Mouse (Mus musculus) embryonic facial prominence, embryonic 15.5 days (tissue): Measurements from ENCODE around the gene Gm20662. TPM values are rescaled to one million over a fixed set of nuclear protein-coding genes. Genes with fewer than 3 reads are reported as not detected.

Source experiments
- ATAC-seq: fragments of 200-750 bp; cut with Nextera tagmentation; 2 replicates; pipeline ENCODE4 v1.8.0; 2017; ENCODE audit warnings: low read depth, moderate TSS enrichment; ENCODE audit not compliant: insufficient number of reproducible peaks, low FRiP score, low TSS enrichment
- H3K27ac ChIP-seq: fragments of 300-500 bp; sonication (generic); replicated peaks from 2 replicates; pipeline ENCODE4 v1.5.1; 2015; ENCODE audit warnings: mild to moderate bottlenecking, inconsistent platforms
- H3K27me3 ChIP-seq: fragments of 300-500 bp; sonication (generic); 2 replicates; pipeline ENCODE4 v1.6.1; 2015; ENCODE audit warnings: inconsistent platforms
- H3K36me3 ChIP-seq: fragments of 300-500 bp; sonication (generic); 2 replicates; pipeline ENCODE4 v1.6.1; 2015; ENCODE audit warnings: mild to moderate bottlenecking, inconsistent platforms
- H3K4me1 ChIP-seq: fragments of 300-500 bp; sonication (generic); 2 replicates; pipeline ENCODE4 v1.6.1; 2015; ENCODE audit warnings: inconsistent platforms
- H3K4me2 ChIP-seq: fragments of 300-500 bp; sonication (generic); replicated peaks from 2 replicates; pipeline ENCODE4 v1.6.1; 2015; ENCODE audit warnings: mild to moderate bottlenecking, inconsistent platforms
- H3K4me3 ChIP-seq: fragments of 300-500 bp; sonication (generic); replicated peaks from 2 replicates; pipeline ENCODE4 v1.5.1; 2015; ENCODE audit warnings: mild to moderate bottlenecking, inconsistent platforms
- H3K9ac ChIP-seq: fragments of 300-500 bp; sonication (generic); 2 replicates; pipeline ENCODE4 v1.6.1; 2015; ENCODE audit warnings: inconsistent platforms
- H3K9me3 ChIP-seq: fragments of 300-500 bp; sonication (generic); replicated peaks from 2 replicates; pipeline ENCODE4 v1.6.1; 2016; ENCODE audit warnings: inconsistent platforms
- WGBS: fragments of 180-500 bp; shearing (Covaris S2); methylation state at CpG from one replicate; pipeline ENCODE4 v1.1.7; 2015; 5-methylcytosine and 5-hydroxymethylcytosine counted together
- polyA plus RNA-seq: library from polyadenylated mRNA; unstranded; fragments of >200 nt; fragmentation: Nextera tagmentation; extraction: Ambion mirVana; gene quantifications from 2 replicates; pipeline ENCODE4 v1.2.1, GENCODE M21; 2015

Gene Gm20662
- polyA plus RNA-seq, 1 experiment from 2014 or later = 0.52 TPM

- no peak; the same call in 1 of the 2 replicates for ATAC-seq
- peak overlapping the region; percentile 84 for H3K4me3 ChIP-seq
- H3K9me3 ChIP-seq = no peaks in the 10 kb centered on the region
- peak overlapping the region; percentile 80 for H3K27ac ChIP-seq
- H3K4me1 ChIP-seq = peaks cover 36% of the 10 kb centered on the region
- peak overlapping the region; percentile 26 for H3K9ac ChIP-seq
- no peaks in the 10 kb centered on the region for H3K27me3 ChIP-seq
- H3K4me2 ChIP-seq = peak overlapping the region; percentile 83
- peaks cover 50% of the 10 kb centered on the region for H3K36me3 ChIP-seq
- under 1% methylated on average over 19 of the region's 19 CpGs for WGBS
Observed at GRCm38 (mm10) chr9:108048566-108048955, 52.4 kb downstream of the Gm20662 start.

GRCm38 (mm10) chr9:108049016-108049455 is 52.9 kb downstream of the Gm20662 start, which contains the start of gene Gmppb:
TSS of gene Gmppb (plus strand) at chr9:108049242.
- Histone ChIP-seq H3K4me1 (peaks cover 36% of the 10 kb centered on the region), H3K36me3 (peaks cover 53% of the 10 kb centered on the region), H3K27me3 (no peaks in the 10 kb centered on the region), H3K4me3 (peak within 1 kb of the TSS; percentile 84), H3K9me3 (no peaks in the 10 kb centered on the region), H3K27ac (peak within 1 kb of the TSS; percentile 80), H3K9ac (peak within 1 kb of the TSS; percentile 78), H3K4me2 (peak within 1 kb of the TSS; percentile 83)
- WGBS = 0% methylated on average over 39 of the region's 39 CpGs
- ATAC-seq = peak; percentile 92

- Histone ChIP-seq H3K27ac (peak overlapping the region; percentile 80), H3K27me3 (no peaks in the 10 kb centered on the region)
- 39% methylated on average over 15 of the region's 15 CpGs for WGBS
Observed at GRCm38 (mm10) chr9:108049561-108050251, 53.6 kb downstream of the Gm20662 start.

GRCm38 (mm10) chr9:108051184-108051930 is 55.2 kb downstream of the Gm20662 start:
- no peak overlapping the region for H3K4me3 ChIP-seq
- 92% methylated on average over 15 of the region's 15 CpGs for WGBS
- no peaks in the 10 kb centered on the region for H3K9me3 ChIP-seq
- ATAC-seq = no peak
- H3K9ac ChIP-seq = no peak overlapping the region
- peaks cover 36% of the 10 kb centered on the region for H3K4me1 ChIP-seq
- H3K27me3 ChIP-seq = no peaks in the 10 kb centered on the region
- no peak overlapping the region for H3K4me2 ChIP-seq
- H3K36me3 ChIP-seq = peaks cover 55% of the 10 kb centered on the region
- H3K27ac ChIP-seq = no peak overlapping the region

More at GRCm38 (mm10) chr9:108049561-108050251, 53.6 kb downstream of the Gm20662 start:
- H3K9ac ChIP-seq = peak overlapping the region; percentile 78
- H3K4me2 ChIP-seq = peak overlapping the region; percentile 83
- ATAC-seq = no peak
- peak overlapping the region; percentile 84 for H3K4me3 ChIP-seq
- no peaks in the 10 kb centered on the region for H3K9me3 ChIP-seq
- H3K36me3 ChIP-seq = peaks cover 56% of the 10 kb centered on the region
- H3K4me1 ChIP-seq = peaks cover 36% of the 10 kb centered on the region

- Histone ChIP-seq H3K4me1 (peaks cover 36% of the 10 kb centered on the region), H3K27ac (no peak overlapping the region), H3K9ac (no peak overlapping the region), H3K4me2 (no peak overlapping the region), H3K36me3 (peaks cover 53% of the 10 kb centered on the region), H3K4me3 (no peak overlapping the region), H3K9me3 (no peaks in the 10 kb centered on the region), H3K27me3 (no peaks in the 10 kb centered on the region)
- ATAC-seq = no peak
- WGBS = 74% methylated on average over 4 of the region's 4 CpGs
Observed at GRCm38 (mm10) chr9:108051931-108052220, 55.7 kb downstream of the Gm20662 start.

- Histone ChIP-seq H3K4me3 (no peak overlapping the region), H3K4me2 (no peak overlapping the region), H3K36me3 (peaks cover 54% of the 10 kb centered on the region), H3K27me3 (no peaks in the 10 kb centered on the region), H3K9ac (no peak overlapping the region), H3K27ac (peak overlapping the region; percentile 75), H3K9me3 (no peaks in the 10 kb centered on the region), H3K4me1 (peaks cover 36% of the 10 kb centered on the region)
- no peak for ATAC-seq
- WGBS = 68% methylated on average over 7 of the region's 7 CpGs
Observed at GRCm38 (mm10) chr9:108052411-108052810, 56.3 kb downstream of the Gm20662 start.

- Histone ChIP-seq H3K4me3 (peak within 1 kb of the TSS; percentile 22; the same call in 1 of the 2 replicates), H3K36me3 (peaks cover 61% of the 10 kb centered on the region), H3K4me2 (peak within 1 kb of the TSS; percentile 44), H3K4me1 (peaks cover 30% of the 10 kb centered on the region), H3K9ac (no peak within 1 kb of the TSS), H3K27ac (peak within 1 kb of the TSS; percentile 75), H3K27me3 (no peaks in the 10 kb centered on the region), H3K9me3 (no peaks in the 10 kb centered on the region)
- WGBS = 51% methylated on average over 20 of the region's 20 CpGs
- peak; percentile 44 for ATAC-seq
Observed at GRCm38 (mm10) chr9:108052885-108053664, 56.9 kb downstream of the Gm20662 start, which contains the start of gene Amigo3. TSS of gene Amigo3 (plus strand) at chr9:108053159.

- H3K36me3 ChIP-seq = peaks cover 68% of the 10 kb centered on the region
- H3K27ac ChIP-seq = peak overlapping the region; percentile 75
- H3K4me2 ChIP-seq = peak overlapping the region; percentile 44; the same call in 1 of the 2 replicates
Observed at GRCm38 (mm10) chr9:108053665-108054225, 57.6 kb downstream of the Gm20662 start.

GRCm38 (mm10) chr9:108054331-108055040 is 58.3 kb downstream of the Gm20662 start:
- WGBS = 89% methylated on average over 22 of the region's 22 CpGs
- no peak for ATAC-seq
- no peaks in the 10 kb centered on the region for H3K27me3 ChIP-seq
- no peaks in the 10 kb centered on the region for H3K9me3 ChIP-seq
- peaks cover 75% of the 10 kb centered on the region for H3K36me3 ChIP-seq
- H3K4me2 ChIP-seq = no peak overlapping the region
- peaks cover 24% of the 10 kb centered on the region for H3K4me1 ChIP-seq
- no peak overlapping the region for H3K4me3 ChIP-seq
- no peak overlapping the region for H3K9ac ChIP-seq
- no peak overlapping the region; the same call in 1 of the 2 replicates for H3K27ac ChIP-seq

More at GRCm38 (mm10) chr9:108053665-108054225, 57.6 kb downstream of the Gm20662 start:
- Histone ChIP-seq H3K9me3 (no peaks in the 10 kb centered on the region), H3K4me3 (no peak overlapping the region), H3K9ac (no peak overlapping the region), H3K27me3 (no peaks in the 10 kb centered on the region), H3K4me1 (peaks cover 24% of the 10 kb centered on the region)
- ATAC-seq = no peak
- WGBS = 93% methylated on average over 15 of the region's 15 CpGs

GRCm38 (mm10) chr9:108055061-108055460 is 58.9 kb downstream of the Gm20662 start:
- Histone ChIP-seq H3K4me2 (no peak overlapping the region), H3K9me3 (no peaks in the 10 kb centered on the region), H3K4me1 (peaks cover 18% of the 10 kb centered on the region), H3K36me3 (peaks cover 81% of the 10 kb centered on the region), H3K27ac (no peak overlapping the region), H3K9ac (no peak overlapping the region), H3K27me3 (no peaks in the 10 kb centered on the region), H3K4me3 (no peak overlapping the region)
- ATAC-seq = no peak
- 82% methylated on average over 1 of the region's 1 CpGs for WGBS
